Mouse (Mus musculus) spleen, adult 2 months (tissue): Measurements from ENCODE around the gene Fbxo47.

Experiments used
- CTCF ChIP-seq: fragments of 200-500 bp; IDR thresholded peaks from 2 replicates; pipeline ENCODE4 v1.5.1; 2011; ENCODE audit warnings: mild to moderate bottlenecking, inconsistent platforms; ENCODE audit not compliant: insufficient read depth, insufficient read length, insufficient replicate concordance; ENCODE audit errors: extremely low read depth
- POLR2A ChIP-seq: fragments of 200-500 bp; IDR thresholded peaks from 2 replicates; pipeline ENCODE4 v1.6.1; 2011; ENCODE audit warnings: low read depth, low read length, inconsistent platforms

GRCm38 (mm10) chr11:97808093-97808492 is 75.9 kb downstream of the Fbxo47 start:
- no peak for TF ChIP-seq POLR2A
- no peak for TF ChIP-seq CTCF
